Mouse (Mus musculus) hindbrain, postnatal 0 days (tissue): ENCODE data around the gene Eral1. TPM values are rescaled to one million over a fixed set of nuclear protein-coding genes. Genes with fewer than 3 reads are reported as not detected.
"Not testable (repeated sequence)": the region's sequence is repeated elsewhere in the genome, so short reads cannot be mapped to it uniquely, and the experiment has no call there.

ENCODE experiments used
- ATAC-seq: fragments of 200-750 bp; cut with Nextera tagmentation; 2 replicates; pipeline ENCODE4 v1.8.0; 2017; ENCODE audit warnings: mild to moderate bottlenecking, moderate TSS enrichment, moderate library complexity
- DNase-seq: peaks from one replicate; pipeline ENCODE4 v3.0.0-alpha.2; 2015; ENCODE audit warnings: low spot score
- H3K27ac ChIP-seq: fragments of 300-500 bp; sonication (generic); 2 replicates; pipeline ENCODE4 v1.5.1; 2014; ENCODE audit warnings: mild to moderate bottlenecking
- H3K27me3 ChIP-seq: fragments of 300-500 bp; sonication (generic); 2 replicates; pipeline ENCODE4 v1.6.1; 2014; ENCODE audit warnings: low read length, mixed read lengths; ENCODE audit not compliant: insufficient read depth
- H3K36me3 ChIP-seq: fragments of 300-500 bp; sonication (generic); 2 replicates; pipeline ENCODE4 v1.6.1; 2014; ENCODE audit warnings: low read length, mixed read lengths; ENCODE audit not compliant: insufficient read depth
- H3K4me1 ChIP-seq: fragments of 300-500 bp; sonication (generic); 2 replicates; pipeline ENCODE4 v1.6.1; 2014; ENCODE audit warnings: antibody characterized with exemption, low read length, mixed read lengths; ENCODE audit not compliant: insufficient read depth
- H3K4me2 ChIP-seq: fragments of 300-500 bp; sonication (generic); 2 replicates; pipeline ENCODE4 v1.6.1; 2014; ENCODE audit warnings: low read depth, mild to moderate bottlenecking, low read length, moderate library complexity, mixed read lengths
- H3K4me3 ChIP-seq: fragments of 300-500 bp; sonication (generic); 2 replicates; pipeline ENCODE4 v1.5.1; 2014; ENCODE audit warnings: low read length
- H3K9ac ChIP-seq: fragments of 300-500 bp; sonication (generic); replicated peaks from 2 replicates; pipeline ENCODE4 v1.6.1; 2014; ENCODE audit warnings: mild to moderate bottlenecking, low read length, moderate library complexity, mixed read lengths
- H3K9me3 ChIP-seq: fragments of 300-500 bp; sonication (generic); 2 replicates; pipeline ENCODE4 v1.6.1; 2016; ENCODE audit warnings: low read length, mixed read lengths
- CTCF ChIP-seq: IDR thresholded peaks from 2 replicates; pipeline ENCODE4 v1.5.1; 2016; ENCODE audit warnings: antibody characterized with exemption, control low read depth, low read depth
- WGBS: fragments of 180-500 bp; shearing (Covaris S2); extraction: QIAGEN DNeasy Blood & Tissue Kit; methylation state at CpG from one replicate; pipeline ENCODE4 v1.1.7; 2014; 5-methylcytosine and 5-hydroxymethylcytosine counted together
- polyA plus RNA-seq: library from polyadenylated mRNA; unstranded; fragments of >200 nt; fragmentation: Nextera tagmentation; extraction: Ambion mirVana; gene quantifications from 2 replicates; pipeline ENCODE4 v1.2.1, GENCODE M21; 2015
- total RNA-seq: library from RNA; depleted of rRNA; stranded (reverse); fragments of >200 nt; gene quantifications from 2 replicates; pipeline ENCODE4 v1.2.3, GENCODE M21; 2014

Eral1 gene
- total and polyA plus RNA-seq, 2 experiments from 2014 or later: 26.9 to 38.4 TPM

- H3K36me3 ChIP-seq: peaks cover 23% of the 10 kb centered on the region; the same call in 1 of the 2 replicates
- no peak overlapping the region for H3K9ac ChIP-seq
- H3K27ac ChIP-seq: no peak overlapping the region
- DNase-seq (no peak), ATAC-seq (no peak)
- 91% methylated on average over 1 of the region's 1 CpGs for WGBS
- no peak for TF ChIP-seq CTCF
- H3K4me2 ChIP-seq: no peak overlapping the region
- H3K4me1 ChIP-seq: no peaks in the 10 kb centered on the region
- no peaks in the 10 kb centered on the region for H3K9me3 ChIP-seq
- no peaks in the 10 kb centered on the region for H3K27me3 ChIP-seq
- no peak overlapping the region for H3K4me3 ChIP-seq
Observed at GRCm38 (mm10) chr11:78062563-78062962, 17.6 kb downstream of the Eral1 start.

DNA sequence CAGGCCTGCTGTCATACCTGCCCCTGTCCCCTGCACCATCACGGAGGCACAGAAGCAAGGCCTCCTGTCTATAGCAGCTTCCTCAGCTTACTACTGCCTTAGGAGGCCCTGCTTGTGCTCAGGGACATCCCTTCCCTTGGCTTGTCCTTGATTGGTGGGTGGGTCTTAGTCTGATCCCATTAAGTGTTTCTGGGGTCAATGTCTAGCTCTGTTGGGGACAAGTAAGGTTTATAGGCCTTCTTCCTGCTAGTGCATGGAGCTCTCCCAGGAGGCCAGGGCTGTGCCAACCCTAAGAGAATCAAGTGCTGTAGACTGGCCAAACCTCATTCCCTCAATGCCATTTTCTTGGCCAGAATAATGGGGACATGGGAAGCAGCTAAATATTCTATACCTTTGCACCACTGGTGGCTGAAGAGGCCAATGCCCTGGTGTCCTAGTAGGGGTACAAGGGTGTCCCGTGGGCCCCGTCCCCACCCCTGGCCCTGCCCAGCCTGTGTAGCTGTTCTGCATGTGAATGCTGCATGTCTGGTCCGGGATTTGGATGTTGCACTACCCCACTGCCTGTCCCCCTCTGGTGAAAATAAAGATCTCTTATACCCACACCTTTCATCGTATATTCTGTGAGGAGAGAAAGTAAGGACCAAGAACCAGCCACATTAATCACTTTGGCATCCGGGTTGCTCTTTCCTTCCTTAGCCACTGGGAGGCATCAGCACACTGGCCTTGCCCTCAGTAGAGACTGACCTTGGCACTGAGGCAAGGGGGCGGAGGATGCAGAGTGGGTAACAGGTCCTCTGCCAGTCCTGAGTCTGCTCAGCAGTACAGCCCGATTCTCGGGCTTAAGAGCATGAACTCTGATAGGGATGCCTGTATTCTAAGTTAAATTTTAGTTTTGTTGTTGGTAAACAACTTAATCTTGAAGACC lies 20.1 kb downstream of the Eral1 start:
- Histone ChIP-seq H3K4me2 (no peak overlapping the region), H3K27me3 (no peaks in the 10 kb centered on the region), H3K27ac (no peak overlapping the region), H3K4me1 (no peaks in the 10 kb centered on the region), H3K36me3 (peaks cover 36% of the 10 kb centered on the region; the same call in 1 of the 2 replicates), H3K4me3 (no peak overlapping the region), H3K9me3 (no peaks in the 10 kb centered on the region), H3K9ac (no peak overlapping the region)
- DNase-seq (peak; percentile 89), ATAC-seq (peak; percentile 90)
- peak; percentile 92 for TF ChIP-seq CTCF
- WGBS: 48% methylated on average over 9 of the region's 9 CpGs

GRCm38 (mm10) chr11:78056946-78057345 lies 23.2 kb downstream of the Eral1 start:
- ATAC-seq: no peak

DNA sequence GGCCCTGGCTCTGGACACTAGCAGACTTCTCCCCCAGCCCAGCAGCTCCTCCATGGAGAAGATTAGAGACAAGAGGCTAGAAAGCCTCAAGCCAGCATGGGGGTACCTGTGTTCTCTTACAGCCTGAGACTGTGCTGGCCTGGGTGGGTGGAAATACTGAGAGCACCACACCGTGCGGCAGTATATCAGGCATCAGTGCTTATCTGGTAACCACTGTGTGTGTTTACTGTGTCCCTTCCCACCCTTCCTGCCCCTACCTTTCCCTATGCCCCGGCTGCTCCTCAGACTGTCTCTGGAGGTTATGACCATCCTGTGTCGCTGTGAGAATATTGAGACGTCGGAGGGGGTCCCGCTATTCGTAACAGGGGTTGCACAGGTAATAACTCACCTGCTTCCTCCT lies 27.1 kb downstream of the Eral1 start:
- 92% methylated on average over 8 of the region's 8 CpGs for WGBS
- no peaks in the 10 kb centered on the region for H3K27me3 ChIP-seq
- H3K4me3 ChIP-seq: no peak overlapping the region
- TF ChIP-seq CTCF: no peak
- peaks cover 49% of the 10 kb centered on the region for H3K36me3 ChIP-seq
- ATAC-seq (no peak), DNase-seq (no peak)
- no peak overlapping the region for H3K27ac ChIP-seq
- no peaks in the 10 kb centered on the region for H3K4me1 ChIP-seq
- no peak overlapping the region for H3K4me2 ChIP-seq
- H3K9ac ChIP-seq: no peak overlapping the region
- no peaks in the 10 kb centered on the region for H3K9me3 ChIP-seq

More at GRCm38 (mm10) chr11:78056946-78057345, 23.2 kb downstream of the Eral1 start:
- peaks cover 54% of the 10 kb centered on the region for H3K36me3 ChIP-seq
- no peak for TF ChIP-seq CTCF
- no peaks in the 10 kb centered on the region for H3K27me3 ChIP-seq
- no peak overlapping the region for H3K4me3 ChIP-seq
- DNase-seq: no peak
- no peak overlapping the region for H3K4me2 ChIP-seq
- H3K27ac ChIP-seq: no peak overlapping the region
- no peaks in the 10 kb centered on the region for H3K4me1 ChIP-seq
- 65% methylated on average over 8 of the region's 8 CpGs for WGBS
- H3K9me3 ChIP-seq: no peaks in the 10 kb centered on the region
- no peak overlapping the region for H3K9ac ChIP-seq

DNA sequence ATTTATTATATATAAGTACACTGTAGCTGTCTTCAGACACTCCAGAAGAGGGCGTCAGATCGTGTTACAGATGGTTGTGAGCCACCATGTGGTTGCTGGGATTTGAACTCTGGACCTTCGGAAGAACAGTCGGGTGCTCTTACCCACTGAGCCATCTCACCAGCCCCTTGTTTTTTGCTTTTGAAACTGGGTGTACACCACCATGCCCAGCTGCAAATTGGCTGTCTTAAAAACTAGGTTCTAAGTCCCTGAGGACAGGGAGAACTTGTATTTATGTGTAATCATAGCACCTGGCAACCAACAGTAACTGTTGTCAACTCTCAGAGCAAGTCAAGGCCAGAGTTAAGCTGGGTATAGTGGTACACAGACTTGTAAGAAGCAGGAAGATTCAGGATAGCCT lies 31.5 kb downstream of the Eral1 start:
- ATAC-seq, DNase-seq, H3K4me3 ChIP-seq, H3K27me3 ChIP-seq, H3K9me3 ChIP-seq, H3K27ac ChIP-seq, H3K4me1 ChIP-seq, H3K4me2 ChIP-seq, H3K9ac ChIP-seq: not testable (repeated sequence)
- 97% methylated on average over 3 of the region's 4 CpGs for WGBS
- peaks cover 22% of the 10 kb centered on the region; the same call in 1 of the 2 replicates for H3K36me3 ChIP-seq

- Histone ChIP-seq H3K4me1 (0 out of 2 replicates have a peak, but pooled peaks cover 2% of the 10 kb centered on the region), H3K4me2 (no peak overlapping the region), H3K27ac (no peak overlapping the region), H3K9me3 (no peaks in the 10 kb centered on the region), H3K4me3 (no peak overlapping the region), H3K27me3 (no peaks in the 10 kb centered on the region), H3K9ac (no peak overlapping the region), H3K36me3 (no peaks in the 10 kb centered on the region)
- TF ChIP-seq CTCF: no peak
- peak; percentile 79 for DNase-seq
- WGBS: 44% methylated on average over 5 of the region's 5 CpGs
- ATAC-seq: peak; percentile 67
Observed at GRCm38 (mm10) chr11:78044758-78045251, 35.4 kb downstream of the Eral1 start.

DNA sequence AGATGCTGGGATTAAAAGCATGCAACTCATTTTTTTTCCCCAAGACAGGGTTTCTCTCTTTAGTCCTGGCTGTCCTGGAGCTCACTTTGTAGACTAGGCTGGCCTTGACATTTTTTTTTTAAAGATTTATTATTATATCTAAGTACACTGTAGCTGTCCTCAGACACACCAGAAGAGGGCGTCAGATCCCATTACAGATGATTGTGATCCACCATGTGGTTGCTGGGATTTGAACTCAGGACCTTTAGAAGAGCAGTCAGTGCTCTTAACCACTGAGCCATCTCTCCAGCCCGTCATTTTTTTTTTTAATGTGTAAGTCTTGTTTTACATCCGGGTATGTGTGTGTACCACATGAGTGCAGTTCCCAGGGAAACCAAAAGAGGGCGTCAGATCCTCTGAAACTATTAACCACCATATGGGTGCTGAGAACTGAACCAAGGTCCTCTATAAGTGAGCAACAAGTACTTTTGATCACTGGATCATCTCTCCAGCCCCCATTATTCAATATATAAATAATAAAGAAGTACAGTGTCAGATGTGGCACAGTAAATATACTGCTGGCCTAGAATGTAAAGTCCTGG lies 37.8 kb downstream of the Eral1 start:
- not testable (repeated sequence) for H3K27ac ChIP-seq, H3K4me3 ChIP-seq, DNase-seq, H3K9me3 ChIP-seq, H3K9ac ChIP-seq, H3K36me3 ChIP-seq, H3K4me2 ChIP-seq, H3K4me1 ChIP-seq, ATAC-seq, H3K27me3 ChIP-seq
- WGBS: 93% methylated on average over 4 of the region's 4 CpGs
